Mouse (Mus musculus): ENCODE results near the gene Pdgfc.

DNA sequence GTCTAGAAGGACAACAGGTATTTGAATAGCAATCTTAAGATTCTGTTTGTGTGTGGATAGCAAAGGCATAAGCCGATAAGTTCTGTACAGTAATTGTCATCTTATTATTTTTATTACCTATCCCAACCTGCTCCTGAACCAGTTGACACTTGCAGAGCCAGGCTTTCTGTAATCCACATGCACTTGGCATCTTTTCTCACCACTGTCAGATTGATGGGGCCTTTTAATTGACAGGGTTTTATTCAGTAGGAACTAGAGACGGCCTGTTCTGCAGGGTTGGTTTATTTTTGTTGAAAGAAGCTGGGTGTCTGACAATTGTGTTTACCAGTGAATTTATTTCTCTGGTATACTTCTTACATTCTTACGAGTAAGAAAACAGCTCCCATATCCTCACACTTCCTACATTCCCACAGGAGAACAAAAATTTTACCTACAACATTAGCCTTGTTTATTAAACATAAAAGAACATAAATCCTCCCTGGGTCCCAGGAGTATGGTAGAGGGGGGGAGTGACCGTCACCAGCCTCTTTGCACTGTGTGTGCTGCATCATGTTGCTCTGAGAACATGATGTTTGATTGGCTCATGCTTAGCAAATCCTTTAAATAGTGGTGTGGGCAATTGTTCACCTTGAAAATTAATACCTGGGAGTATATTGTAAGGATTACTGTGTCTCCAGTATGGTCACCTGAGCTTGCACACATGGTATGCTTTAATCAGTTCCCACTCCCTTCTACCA, 134.0 kb downstream of the Pdgfc start:
- TF ChIP-seq CTCF (IDR thresholded peaks at IDR 0.05; ENCODE audit: insufficient read depth, low read depth, low read length) (no peak), POLR2A (IDR thresholded peaks at IDR 0.05; ENCODE audit: insufficient read depth, low read depth, low read length) (no peak)
